Mouse (Mus musculus): ENCODE results near the gene Sycn. TPM values are rescaled to one million over a fixed set of nuclear protein-coding genes. Genes with fewer than 3 reads are reported as not detected.

Sycn gene
- total RNA-seq, 2 experiments from 2014 or later = not detected

DNA sequence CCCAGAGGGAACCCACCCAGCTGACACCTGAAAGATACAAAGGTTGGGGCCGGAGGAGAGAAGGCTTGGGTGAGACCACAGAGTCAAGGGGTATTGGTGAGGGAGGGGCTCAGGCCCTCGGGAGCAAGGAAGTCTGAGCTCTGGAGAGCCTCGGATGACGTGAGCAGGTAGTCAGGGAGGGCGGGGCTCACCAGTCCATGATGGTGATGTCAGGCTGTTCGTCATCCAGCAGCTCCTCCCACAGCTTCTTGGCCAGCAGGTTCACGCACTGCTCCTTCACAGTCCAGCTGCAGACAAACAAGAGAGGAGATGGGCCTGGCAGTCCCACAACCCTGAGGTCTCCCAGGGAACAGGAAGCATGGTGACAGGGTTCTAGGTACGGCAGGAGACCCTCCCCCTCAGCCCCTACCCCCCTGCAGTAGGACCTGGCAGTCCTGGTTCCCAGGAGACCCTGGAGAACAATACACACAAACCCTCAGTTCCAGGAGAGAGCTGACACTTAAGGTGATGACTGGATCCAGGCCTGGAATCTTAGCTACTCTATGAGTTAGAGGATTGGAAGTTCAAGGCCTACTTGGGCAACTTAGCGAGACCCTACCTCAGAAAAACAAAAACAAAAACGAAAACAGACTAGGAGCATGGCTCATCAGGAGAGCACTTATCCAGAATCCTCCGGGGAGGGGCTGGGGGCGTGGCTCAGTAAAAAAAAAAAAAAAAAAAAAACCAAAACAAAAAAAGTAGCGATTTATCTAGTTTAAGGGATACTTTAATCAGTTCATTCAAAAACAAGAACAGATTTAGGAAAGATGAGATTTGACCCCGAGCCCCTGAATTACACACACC, 4.6 kb downstream of the Sycn start:
- Histone ChIP-seq H3K27ac (no peak overlapping the region), H3K4me3 (no peak overlapping the region)
- no peak for DNase-seq (ENCODE audit: low spot score in 2 of 2)
- no peak for TF ChIP-seq CTCF (conservative IDR thresholded peaks at IDR 0.05)

DNA sequence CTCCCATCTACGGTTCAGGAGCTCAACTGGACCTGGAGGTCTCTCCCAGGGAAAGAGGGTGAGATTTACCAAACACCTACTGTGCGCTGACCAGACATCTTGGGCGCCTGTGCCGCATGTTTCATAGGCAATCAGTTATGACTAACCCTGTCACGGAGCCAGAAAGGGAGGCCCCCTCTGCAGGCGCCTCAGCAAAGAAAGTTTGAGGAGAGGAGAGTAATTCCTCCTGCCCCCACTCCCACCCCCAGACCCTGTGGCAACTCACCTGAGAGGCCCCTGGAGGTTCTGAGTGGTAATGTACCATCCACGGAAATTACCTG, 5.2 kb downstream of the Sycn start:
- no peak for DNase-seq (ENCODE audit: low spot score in 2 of 2)
- no peak overlapping the region for H3K4me3 ChIP-seq
- no peak for TF ChIP-seq CTCF (conservative IDR thresholded peaks at IDR 0.05)
- no peak overlapping the region for H3K27ac ChIP-seq

DNA sequence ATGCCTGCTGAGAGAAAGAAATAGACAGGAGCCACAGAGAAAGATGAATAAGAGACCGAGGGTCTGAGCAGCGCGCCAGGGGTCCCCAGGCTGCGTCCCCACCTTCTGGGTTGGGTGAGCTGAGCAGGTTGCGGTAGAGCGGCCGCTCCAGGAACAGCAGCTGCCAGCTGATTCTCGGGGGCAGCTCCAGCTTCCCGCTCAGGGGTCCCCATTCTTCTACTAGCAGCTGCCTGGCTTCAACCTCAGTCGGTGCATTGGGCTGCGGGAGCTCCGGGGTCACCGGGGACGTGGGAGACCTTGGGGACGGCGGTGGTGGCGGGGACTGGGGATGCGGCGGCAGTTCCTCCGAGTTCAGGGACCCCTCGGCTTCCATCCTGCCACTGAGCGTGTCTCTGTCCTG, 6.0 kb downstream of the Sycn start:
- no peak for DNase-seq (ENCODE audit: low spot score in 2 of 2)
- no peak for TF ChIP-seq CTCF (conservative IDR thresholded peaks at IDR 0.05)
- H3K4me3 ChIP-seq = peak overlapping the region; percentile 20; the same call in 1 of the 2 replicates

DNA sequence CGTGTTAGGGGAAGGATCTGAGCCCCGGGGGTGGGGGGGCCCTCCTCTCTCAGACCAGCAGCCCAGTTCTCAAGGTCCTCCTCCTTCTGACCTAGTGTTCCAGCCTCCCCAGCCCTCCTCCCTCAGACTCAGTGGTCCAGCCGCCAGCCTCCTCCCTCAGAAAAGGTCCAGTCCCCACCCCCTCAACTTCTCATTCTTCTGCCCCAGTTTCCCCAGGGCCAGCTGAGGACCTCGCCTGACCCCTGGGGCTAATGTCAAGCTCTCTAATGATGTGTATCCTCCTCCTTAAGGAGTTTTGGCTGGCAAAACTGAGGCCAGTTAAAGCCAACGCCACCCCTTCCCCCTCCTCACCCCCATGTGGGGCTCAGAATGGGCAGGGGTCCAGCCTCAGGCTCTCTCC, 6.5 kb downstream of the Sycn start, which contains the start of gene Nccrp1:
Gene Nccrp1, minus strand, starts transcription at position 101 of the 400 bp plus-strand sequence.
- no peak within 1 kb of the TSS for H3K27ac ChIP-seq
- peak within 1 kb of the TSS; percentile 20; the same call in 1 of the 2 replicates for H3K4me3 ChIP-seq
- DNase-seq (ENCODE audit: low spot score in 2 of 2) = no peak
- TF ChIP-seq CTCF (conservative IDR thresholded peaks at IDR 0.05) = no peak

More for the DNA sequence above, 6.0 kb downstream of the Sycn start:
- no peak overlapping the region for H3K27ac ChIP-seq

DNA sequence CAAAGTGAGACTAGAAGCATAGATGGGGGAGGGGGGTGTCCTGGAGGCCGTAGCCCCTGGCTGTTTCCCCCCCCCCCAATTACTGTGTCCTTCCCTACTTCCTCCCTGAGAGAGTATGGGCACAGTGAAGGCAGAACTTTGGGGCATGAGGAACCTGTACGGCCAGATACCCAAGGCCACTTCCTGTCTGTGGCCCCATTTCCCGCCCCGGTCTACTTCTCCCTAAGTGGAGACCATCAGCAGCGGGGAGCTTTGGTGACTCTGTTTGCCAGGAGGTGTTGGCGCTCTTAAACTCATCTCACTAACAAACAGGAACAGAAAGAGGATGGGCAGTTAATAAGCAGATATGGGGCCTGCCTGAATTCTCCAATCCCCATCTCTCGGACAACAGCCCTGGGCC, 6.9 kb downstream of the Sycn start:
- no peak overlapping the region for H3K4me3 ChIP-seq
- H3K27ac ChIP-seq = no peak overlapping the region
- TF ChIP-seq CTCF (conservative IDR thresholded peaks at IDR 0.05) = no peak
- DNase-seq (ENCODE audit: low spot score in 2 of 2) = no peak

DNA sequence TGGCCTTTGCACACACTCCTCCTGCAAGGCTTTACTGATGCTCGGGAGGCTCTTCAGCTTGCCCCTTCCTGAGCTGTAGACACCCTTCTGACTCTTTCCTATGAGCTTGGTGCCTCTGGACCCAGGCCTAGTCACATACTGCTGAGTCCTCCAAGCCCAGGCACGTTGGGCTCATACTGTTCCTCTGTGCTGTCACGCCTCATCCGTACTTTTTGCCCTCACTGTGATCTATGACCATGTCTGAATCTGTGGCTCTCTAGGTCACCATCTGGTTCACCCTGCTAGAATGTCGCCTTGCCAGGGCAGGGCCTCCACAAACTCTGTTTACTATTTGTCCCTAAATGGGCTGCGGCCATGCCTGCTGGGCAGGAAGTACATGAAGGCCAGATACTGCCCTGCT, 12.4 kb downstream of the Sycn start:
- Histone ChIP-seq H3K27ac (no peak overlapping the region), H3K4me3 (no peak overlapping the region)
- no peak for TF ChIP-seq CTCF (conservative IDR thresholded peaks at IDR 0.05)
- DNase-seq (ENCODE audit: low spot score in 2 of 2) = no peak

DNA sequence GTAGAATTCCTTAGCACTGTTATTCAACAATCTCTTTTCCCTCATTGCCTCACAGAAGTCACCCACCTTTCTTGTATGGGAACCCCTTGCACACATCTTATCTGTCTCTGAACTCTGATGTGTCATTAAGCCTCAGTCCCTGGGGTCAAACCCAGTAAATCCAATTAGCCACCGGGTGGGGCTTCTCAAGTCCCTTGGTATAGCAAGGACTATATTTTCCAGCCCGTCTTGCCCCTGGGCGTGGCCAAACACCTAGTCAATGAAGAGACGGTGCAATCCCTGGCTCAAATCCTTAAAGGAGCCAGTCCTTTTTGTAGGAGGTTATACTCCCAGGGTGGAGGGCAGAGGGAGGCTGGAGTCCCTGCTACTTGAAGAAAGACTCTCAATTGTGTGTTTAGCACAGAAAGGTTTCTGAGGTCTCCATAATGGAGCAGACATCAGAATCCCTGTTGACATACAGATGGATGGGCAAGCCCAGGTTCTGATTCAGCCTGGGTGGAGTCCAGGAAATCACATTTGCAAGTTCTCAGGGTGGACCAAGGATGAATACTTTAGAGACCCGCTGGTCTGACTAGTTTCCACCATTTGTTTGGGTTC, 15.4 kb downstream of the Sycn start:
- no peak for TF ChIP-seq CTCF (conservative IDR thresholded peaks at IDR 0.05)
- DNase-seq (ENCODE audit: low spot score in 2 of 2) = no peak
- Histone ChIP-seq H3K27ac (no peak overlapping the region), H3K4me3 (no peak overlapping the region)

DNA sequence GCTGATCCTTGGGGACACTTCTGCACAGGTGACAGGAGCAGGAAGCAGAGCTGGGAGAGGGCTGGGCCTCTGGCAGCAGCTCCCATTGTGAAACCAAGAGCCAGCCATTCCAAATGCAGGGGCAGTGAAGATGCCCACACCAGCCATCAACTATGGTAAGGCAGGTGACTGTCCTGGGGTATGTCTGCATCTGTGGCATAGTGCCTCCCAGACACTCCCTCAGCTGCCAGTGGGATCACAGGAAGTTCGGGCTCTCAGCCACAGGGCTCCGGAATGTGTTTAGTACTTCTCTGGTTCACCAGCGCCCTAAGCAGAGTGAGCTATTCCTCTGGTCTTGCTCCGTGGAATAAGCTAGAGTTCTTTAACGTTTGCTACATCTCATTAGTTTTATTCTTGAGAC, 16.4 kb downstream of the Sycn start:
- no peak overlapping the region for H3K4me3 ChIP-seq
- H3K27ac ChIP-seq = no peak overlapping the region
- DNase-seq (ENCODE audit: low spot score in 2 of 2) = no peak
- TF ChIP-seq CTCF (conservative IDR thresholded peaks at IDR 0.05) = no peak

DNA sequence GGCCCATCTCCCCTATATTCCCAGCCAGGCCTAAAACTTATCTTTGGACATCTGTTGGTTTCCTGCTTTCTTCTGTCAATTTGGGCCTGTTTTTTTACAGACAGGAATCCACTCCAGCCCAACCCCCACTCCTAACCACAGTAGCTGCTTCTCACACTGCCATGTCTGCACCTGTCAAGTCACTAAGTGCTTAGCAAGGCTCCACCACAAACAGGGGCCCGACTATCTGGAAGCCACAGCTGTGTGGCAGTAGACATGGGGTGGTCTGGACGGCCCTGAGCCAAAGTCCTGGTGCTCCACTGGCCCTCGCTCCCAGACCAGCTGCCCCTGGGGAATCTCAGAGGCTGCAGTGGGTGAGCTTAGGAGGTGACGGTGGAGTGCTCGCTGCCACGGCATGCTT, 17.0 kb downstream of the Sycn start:
- Histone ChIP-seq H3K27ac (no peak overlapping the region), H3K4me3 (no peak overlapping the region)
- no peak for DNase-seq (ENCODE audit: low spot score in 2 of 2)
- TF ChIP-seq CTCF (conservative IDR thresholded peaks at IDR 0.05) = no peak

DNA sequence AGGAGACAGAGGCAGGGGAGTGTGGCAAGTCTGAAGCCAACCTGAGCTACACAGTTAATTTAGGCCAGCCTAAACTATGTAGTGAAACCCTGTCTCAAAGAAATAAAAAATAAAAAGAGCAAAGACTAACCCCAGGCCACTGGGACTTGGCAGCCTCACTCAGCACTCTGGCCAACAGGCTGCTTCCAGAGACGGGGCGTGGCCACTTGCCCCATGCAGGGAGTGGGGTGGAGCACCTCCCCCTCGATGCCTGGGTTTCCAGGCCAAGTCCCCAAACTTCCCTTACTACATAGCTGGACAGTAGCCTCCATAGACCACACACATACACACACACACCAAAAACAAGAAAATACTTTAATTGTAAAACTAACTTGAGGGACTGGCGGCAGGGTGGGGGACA, 17.8 kb downstream of the Sycn start:
- Histone ChIP-seq H3K4me3 (no peak overlapping the region), H3K27ac (no peak overlapping the region)
- no peak for TF ChIP-seq CTCF (conservative IDR thresholded peaks at IDR 0.05)
- DNase-seq (ENCODE audit: low spot score in 2 of 2) = no peak

DNA sequence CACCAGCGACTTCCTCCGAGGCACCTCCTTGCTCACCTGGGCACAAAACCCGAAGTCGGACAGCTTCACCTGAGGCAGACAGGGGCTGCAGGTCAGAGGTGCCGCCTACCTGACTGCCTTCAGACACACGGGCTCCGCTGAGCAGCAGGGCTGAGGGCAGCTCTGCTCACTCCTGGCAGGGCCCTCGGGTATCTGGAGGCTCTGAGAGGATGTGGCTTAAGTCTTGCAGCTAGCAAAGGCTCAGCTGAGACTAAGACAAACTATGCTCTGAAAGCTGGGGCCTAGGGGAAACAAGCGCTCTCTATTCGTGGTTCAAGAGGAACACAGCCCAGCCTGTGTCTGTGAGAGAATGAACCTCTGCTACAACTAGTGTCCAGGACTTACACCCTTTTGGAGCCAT, 20.2 kb downstream of the Sycn start:
- no peak for DNase-seq (ENCODE audit: low spot score in 2 of 2)
- TF ChIP-seq CTCF (conservative IDR thresholded peaks at IDR 0.05) = no peak

DNA sequence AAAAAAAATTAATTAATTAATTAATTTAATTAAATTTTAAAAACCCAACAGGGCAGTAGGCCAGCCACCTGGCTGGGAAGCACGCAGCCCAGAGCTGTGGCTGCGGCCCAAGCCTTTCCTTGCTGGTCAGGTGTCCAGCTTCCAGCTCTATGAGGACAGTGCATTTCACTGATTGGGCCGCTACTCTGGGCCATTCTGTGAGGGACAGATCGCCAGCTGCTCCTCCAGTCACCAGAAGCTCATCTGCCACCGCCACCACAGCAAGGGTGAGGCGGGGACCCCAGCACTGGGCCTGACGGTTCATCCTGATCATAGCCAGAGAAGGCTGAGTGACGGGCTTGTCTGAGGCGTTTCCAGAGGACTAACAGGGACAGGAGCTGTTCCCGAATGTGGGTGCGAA, 21.3 kb downstream of the Sycn start:
- no peak overlapping the region for H3K4me3 ChIP-seq
- no peak for DNase-seq (ENCODE audit: low spot score in 2 of 2)
- no peak overlapping the region for H3K27ac ChIP-seq
- TF ChIP-seq CTCF (conservative IDR thresholded peaks at IDR 0.05) = no peak

More for the DNA sequence above, 20.2 kb downstream of the Sycn start:
- Histone ChIP-seq H3K4me3 (no peak overlapping the region), H3K27ac (peak overlapping the region; percentile 51; the same call in 1 of the 2 replicates)

DNA sequence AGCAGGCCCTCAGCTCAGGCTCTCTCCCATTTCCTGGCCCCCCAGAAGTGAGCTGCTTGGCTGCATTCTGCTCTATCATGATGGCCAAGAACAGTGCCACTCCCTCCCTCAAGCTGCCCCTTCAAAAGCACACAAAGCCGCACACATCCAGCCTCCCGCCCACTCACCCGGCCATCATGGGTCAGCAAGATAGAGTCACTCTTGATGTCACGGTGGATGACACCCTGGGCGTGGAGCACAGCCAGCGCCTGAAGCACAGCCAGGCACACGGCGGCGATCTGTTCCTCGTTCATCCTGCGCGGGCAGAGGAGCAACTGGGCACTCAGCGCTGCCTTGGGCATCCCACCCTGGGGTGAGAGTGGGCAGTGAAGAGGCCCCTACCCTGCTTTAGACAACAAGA, 21.7 kb downstream of the Sycn start:
- TF ChIP-seq CTCF (conservative IDR thresholded peaks at IDR 0.05) = no peak
- Histone ChIP-seq H3K27ac (no peak overlapping the region), H3K4me3 (no peak overlapping the region)
- no peak for DNase-seq (ENCODE audit: low spot score in 2 of 2)

DNA sequence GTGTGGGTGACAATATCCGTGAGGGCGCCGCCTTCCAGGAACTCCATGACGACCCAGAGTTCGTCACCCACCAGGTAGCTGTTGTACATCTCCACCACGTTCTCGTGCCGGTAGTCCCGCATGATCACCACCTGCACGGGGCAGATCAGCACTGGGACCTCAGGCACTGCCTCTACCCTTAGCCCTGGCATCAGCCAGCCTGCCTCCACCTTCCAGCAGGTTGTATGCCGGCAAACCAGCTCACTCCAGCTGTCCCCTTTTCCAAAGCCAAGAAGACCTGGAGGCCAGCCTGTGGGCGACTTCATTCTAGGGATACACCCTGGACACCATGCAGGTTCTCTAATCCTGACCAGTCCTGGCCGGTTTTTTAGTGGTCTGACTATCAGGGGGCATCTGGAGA, 22.3 kb downstream of the Sycn start:
- Histone ChIP-seq H3K4me3 (no peak overlapping the region), H3K27ac (no peak overlapping the region)
- no peak for DNase-seq (ENCODE audit: low spot score in 2 of 2)
- no peak for TF ChIP-seq CTCF (conservative IDR thresholded peaks at IDR 0.05)

Data from layer of hippocampus, adult 2 months (tissue).